Mouse (Mus musculus) forebrain, embryonic 15.5 days (tissue): Measurements from ENCODE around the gene Por. TPM values are rescaled to one million over a fixed set of nuclear protein-coding genes. Genes with fewer than 3 reads are reported as not detected.

Source experiments
- ATAC-seq: fragments of 200-750 bp; cut with Nextera tagmentation; replicated peaks from 2 replicates; pipeline ENCODE4 v1.8.0; 2017; ENCODE audit warnings: mild to moderate bottlenecking, moderate TSS enrichment, moderate library complexity
- H3K27ac ChIP-seq: fragments of 300-500 bp; sonication (generic); replicated peaks from 2 replicates; pipeline ENCODE4 v1.5.1; 2015; ENCODE audit warnings: mild to moderate bottlenecking, inconsistent platforms
- H3K27me3 ChIP-seq: fragments of 300-500 bp; sonication (generic); 2 replicates; pipeline ENCODE4 v1.6.1; 2015; ENCODE audit warnings: inconsistent platforms
- H3K36me3 ChIP-seq: fragments of 300-500 bp; sonication (generic); 2 replicates; pipeline ENCODE4 v1.6.1; 2015; ENCODE audit warnings: mild to moderate bottlenecking, inconsistent platforms
- H3K4me1 ChIP-seq: fragments of 300-500 bp; sonication (generic); 2 replicates; pipeline ENCODE4 v1.6.1; 2015; ENCODE audit warnings: inconsistent platforms
- H3K4me2 ChIP-seq: fragments of 300-500 bp; sonication (generic); replicated peaks from 2 replicates; pipeline ENCODE4 v1.6.1; 2015; ENCODE audit warnings: mild to moderate bottlenecking, inconsistent platforms
- H3K4me3 ChIP-seq: fragments of 300-500 bp; sonication (generic); 2 replicates; pipeline ENCODE4 v1.5.1; 2015; ENCODE audit warnings: mild to moderate bottlenecking, inconsistent platforms
- H3K9ac ChIP-seq: fragments of 300-500 bp; sonication (generic); replicated peaks from 2 replicates; pipeline ENCODE4 v1.6.1; 2015; ENCODE audit warnings: mild to moderate bottlenecking, inconsistent platforms
- H3K9me3 ChIP-seq: fragments of 300-500 bp; sonication (generic); 2 replicates; pipeline ENCODE4 v1.6.1; 2016; ENCODE audit warnings: inconsistent platforms
- WGBS: fragments of 180-500 bp; shearing (Covaris S2); methylation state at CpG from one replicate; pipeline ENCODE4 v1.1.7; 2015; ENCODE audit warnings: mixed read lengths; 5-methylcytosine and 5-hydroxymethylcytosine counted together
- polyA plus RNA-seq: library from polyadenylated mRNA; unstranded; fragments of >200 nt; fragmentation: Nextera tagmentation; extraction: Ambion mirVana; gene quantifications from 2 replicates; pipeline ENCODE4 v1.2.1, GENCODE M21; 2015

Gene Por
- polyA plus RNA-seq, 1 experiment from 2014 or later = 108 TPM

- no peaks in the 10 kb centered on the region for H3K4me1 ChIP-seq
- H3K27ac ChIP-seq = no peak overlapping the region
- H3K9me3 ChIP-seq = no peaks in the 10 kb centered on the region
- H3K9ac ChIP-seq = no peak overlapping the region
- H3K36me3 ChIP-seq = no peaks in the 10 kb centered on the region
- H3K4me2 ChIP-seq = no peak overlapping the region
- no peak for ATAC-seq
- no peaks in the 10 kb centered on the region for H3K27me3 ChIP-seq
- H3K4me3 ChIP-seq = no peak overlapping the region
- WGBS = 86% methylated on average over 5 of the region's 5 CpGs
Observed at GRCm38 (mm10) chr5:135682009-135682408, 12.2 kb downstream of the Por start.

- H3K4me3 ChIP-seq = no peak overlapping the region
- H3K9ac ChIP-seq = no peak overlapping the region
- H3K36me3 ChIP-seq = no peaks in the 10 kb centered on the region
- H3K9me3 ChIP-seq = no peaks in the 10 kb centered on the region
- no peak overlapping the region for H3K27ac ChIP-seq
- H3K4me2 ChIP-seq = no peak overlapping the region
- 94% methylated on average over 12 of the region's 12 CpGs for WGBS
- no peak for ATAC-seq
- H3K4me1 ChIP-seq = no peaks in the 10 kb centered on the region; the same call in 1 of the 2 replicates
- H3K27me3 ChIP-seq = no peaks in the 10 kb centered on the region
Observed at GRCm38 (mm10) chr5:135682942-135683570, 13.2 kb downstream of the Por start.

DNA sequence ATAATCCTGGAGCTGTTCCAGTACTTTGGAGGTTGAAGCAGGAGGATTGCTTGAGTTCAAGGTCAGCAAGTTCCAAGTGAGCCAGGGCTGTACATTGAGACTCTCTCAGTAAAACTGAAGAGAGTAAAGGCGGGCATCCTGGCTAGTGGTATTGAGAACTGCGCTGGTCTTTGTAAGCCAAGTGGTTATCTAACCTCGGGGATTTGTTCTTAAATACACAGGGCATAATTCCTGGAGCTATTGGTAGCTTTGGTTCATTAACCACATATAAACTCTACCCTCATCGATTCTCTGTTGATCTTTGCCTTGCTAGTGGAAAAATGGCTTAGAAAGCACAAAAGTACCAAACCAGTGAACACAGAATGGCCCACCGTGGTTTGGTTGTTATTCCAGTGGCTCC lies 20.6 kb downstream of the Por start:
- no peak for ATAC-seq
- H3K4me1 ChIP-seq = peaks cover 25% of the 10 kb centered on the region

GRCm38 (mm10) chr5:135691266-135691665 lies 21.4 kb downstream of the Por start:
- 65% methylated on average over 4 of the region's 4 CpGs for WGBS

More for the DNA sequence above, 20.6 kb downstream of the Por start:
- Histone ChIP-seq H3K27me3 (no peaks in the 10 kb centered on the region), H3K4me3 (peak overlapping the region; percentile 80), H3K36me3 (no peaks in the 10 kb centered on the region), H3K27ac (no peak overlapping the region), H3K4me2 (peak overlapping the region; percentile 89), H3K9me3 (no peaks in the 10 kb centered on the region), H3K9ac (peak overlapping the region; percentile 81; the same call in 1 of the 2 replicates)
- 78% methylated on average over 5 of the region's 5 CpGs for WGBS

DNA sequence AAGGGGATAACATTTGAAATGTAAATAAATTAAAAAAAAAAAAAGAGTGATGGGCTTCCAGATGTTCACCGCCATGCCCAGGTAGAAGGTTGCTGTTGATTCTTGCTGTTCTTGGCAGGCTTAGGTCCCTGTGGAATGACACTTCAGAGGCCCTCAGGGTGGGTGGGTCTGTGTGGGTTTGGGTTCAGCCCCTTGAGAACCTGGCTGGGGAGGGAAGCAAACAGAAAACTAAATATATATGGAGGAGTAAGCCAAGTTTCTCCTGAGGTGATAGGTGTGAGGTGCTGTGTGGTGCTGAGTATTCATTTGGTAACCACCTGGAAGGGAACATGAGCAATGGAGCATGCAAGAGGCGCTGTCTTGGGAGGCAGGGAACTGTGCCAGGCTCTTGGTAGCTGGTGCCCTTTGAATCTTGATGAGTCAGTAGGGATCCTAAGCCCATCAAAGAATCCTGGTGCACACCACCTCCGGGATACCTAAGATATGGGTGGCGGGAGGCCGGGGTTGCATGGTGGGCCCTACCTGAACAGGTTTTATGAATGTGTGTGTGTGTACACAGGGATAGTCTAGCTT lies 23.5 kb downstream of the Por start:
- no peak overlapping the region for H3K9ac ChIP-seq
- 94% methylated on average over 5 of the region's 5 CpGs for WGBS
- H3K36me3 ChIP-seq = no peaks in the 10 kb centered on the region
- H3K27me3 ChIP-seq = no peaks in the 10 kb centered on the region
- no peaks in the 10 kb centered on the region for H3K9me3 ChIP-seq
- H3K27ac ChIP-seq = no peak overlapping the region
- peaks cover 23% of the 10 kb centered on the region for H3K4me1 ChIP-seq
- no peak overlapping the region for H3K4me3 ChIP-seq
- H3K4me2 ChIP-seq = no peak overlapping the region
- no peak for ATAC-seq

More at GRCm38 (mm10) chr5:135691266-135691665, 21.4 kb downstream of the Por start:
- H3K9me3 ChIP-seq = no peaks in the 10 kb centered on the region
- no peaks in the 10 kb centered on the region for H3K36me3 ChIP-seq
- H3K4me2 ChIP-seq = no peak overlapping the region
- no peak overlapping the region for H3K9ac ChIP-seq
- H3K27me3 ChIP-seq = no peaks in the 10 kb centered on the region
- peaks cover 25% of the 10 kb centered on the region for H3K4me1 ChIP-seq
- no peak overlapping the region for H3K4me3 ChIP-seq
- no peak overlapping the region for H3K27ac ChIP-seq
- no peak for ATAC-seq

GRCm38 (mm10) chr5:135695277-135695721 lies 25.5 kb downstream of the Por start:
- H3K27me3 ChIP-seq = no peaks in the 10 kb centered on the region
- H3K9ac ChIP-seq = no peak overlapping the region
- H3K27ac ChIP-seq = no peak overlapping the region
- H3K9me3 ChIP-seq = no peaks in the 10 kb centered on the region
- no peak overlapping the region for H3K4me3 ChIP-seq
- H3K36me3 ChIP-seq = no peaks in the 10 kb centered on the region; the same call in 1 of the 2 replicates
- peaks cover 13% of the 10 kb centered on the region for H3K4me1 ChIP-seq
- 68% methylated on average over 7 of the region's 7 CpGs for WGBS
- no peak overlapping the region for H3K4me2 ChIP-seq
- ATAC-seq = no peak

DNA sequence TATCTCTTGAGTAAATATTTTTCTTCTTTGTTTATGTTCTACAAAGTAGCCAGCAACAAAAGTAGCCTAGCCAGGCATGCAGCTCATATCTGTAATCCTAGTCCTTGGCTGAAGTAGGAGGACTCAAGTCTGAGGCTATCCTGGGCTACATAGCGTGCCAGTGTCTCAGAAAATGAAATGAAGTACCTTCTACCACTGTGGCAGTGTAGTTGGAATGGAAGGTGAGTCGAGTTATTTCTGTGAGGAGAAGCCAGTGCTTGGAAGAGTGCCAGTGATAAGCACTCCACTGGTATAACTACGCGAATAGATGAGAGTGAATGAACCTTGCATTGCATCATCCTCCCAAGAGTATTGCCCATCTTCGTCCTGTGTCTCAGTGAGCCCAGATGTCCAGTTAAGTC lies 27.9 kb downstream of the Por start:
- H3K4me2 ChIP-seq = no peak overlapping the region
- ATAC-seq = no peak
- no peak overlapping the region for H3K27ac ChIP-seq
- no peaks in the 10 kb centered on the region; the same call in 1 of the 2 replicates for H3K36me3 ChIP-seq
- no peaks in the 10 kb centered on the region for H3K9me3 ChIP-seq
- H3K27me3 ChIP-seq = no peaks in the 10 kb centered on the region
- H3K9ac ChIP-seq = no peak overlapping the region
- H3K4me3 ChIP-seq = no peak overlapping the region
- H3K4me1 ChIP-seq = no peaks in the 10 kb centered on the region
- WGBS = 87% methylated on average over 5 of the region's 5 CpGs

DNA sequence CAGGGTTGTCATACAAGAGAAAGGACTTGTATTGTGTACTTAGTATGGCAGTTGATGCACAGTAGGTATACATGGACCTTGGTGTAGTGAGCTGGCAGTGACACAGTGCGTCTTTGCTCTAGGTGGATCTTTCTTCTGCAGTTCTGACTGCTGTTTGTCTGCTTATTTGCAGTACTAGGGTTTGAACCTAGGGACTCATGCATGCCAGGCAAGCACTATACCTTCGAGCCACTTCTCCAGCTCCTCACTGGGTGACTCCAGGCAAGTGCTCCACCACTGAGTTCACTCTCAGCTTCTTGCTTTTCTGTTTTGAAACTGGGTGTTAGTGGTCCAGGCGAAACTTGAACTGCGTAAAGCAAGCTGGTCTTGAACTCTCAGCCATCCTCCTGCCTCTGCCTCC lies 31.8 kb downstream of the Por start:
- no peak for ATAC-seq
- Histone ChIP-seq H3K4me3 (no peak overlapping the region), H3K9ac (no peak overlapping the region), H3K9me3 (no peaks in the 10 kb centered on the region), H3K27me3 (no peaks in the 10 kb centered on the region), H3K4me1 (no peaks in the 10 kb centered on the region), H3K36me3 (no peaks in the 10 kb centered on the region; the same call in 1 of the 2 replicates), H3K27ac (no peak overlapping the region), H3K4me2 (no peak overlapping the region)
- 95% methylated on average over 4 of the region's 4 CpGs for WGBS

GRCm38 (mm10) chr5:135702190-135702589 lies 32.4 kb downstream of the Por start:
- no peak for ATAC-seq
- peaks cover 5% of the 10 kb centered on the region; the same call in 1 of the 2 replicates for H3K36me3 ChIP-seq
- no peak overlapping the region for H3K27ac ChIP-seq
- no peaks in the 10 kb centered on the region for H3K9me3 ChIP-seq
- H3K27me3 ChIP-seq = no peaks in the 10 kb centered on the region
- no peak overlapping the region for H3K4me2 ChIP-seq
- H3K4me3 ChIP-seq = no peak overlapping the region
- whole genome bisulfite sequencing = 92% methylated on average over 6 of the region's 6 CpGs
- no peak overlapping the region for H3K9ac ChIP-seq
- no peaks in the 10 kb centered on the region for H3K4me1 ChIP-seq

- no peaks in the 10 kb centered on the region for H3K9me3 ChIP-seq
- H3K27me3 ChIP-seq = no peaks in the 10 kb centered on the region
- no peaks in the 10 kb centered on the region for H3K4me1 ChIP-seq
- no peak overlapping the region for H3K27ac ChIP-seq
- no peak overlapping the region for H3K4me3 ChIP-seq
- no peak overlapping the region for H3K9ac ChIP-seq
- peaks cover 7% of the 10 kb centered on the region; the same call in 1 of the 2 replicates for H3K36me3 ChIP-seq
- ATAC-seq = no peak
- WGBS = 75% methylated on average over 15 of the region's 15 CpGs
- H3K4me2 ChIP-seq = no peak overlapping the region
Observed at GRCm38 (mm10) chr5:135702682-135703192, 32.9 kb downstream of the Por start.

DNA sequence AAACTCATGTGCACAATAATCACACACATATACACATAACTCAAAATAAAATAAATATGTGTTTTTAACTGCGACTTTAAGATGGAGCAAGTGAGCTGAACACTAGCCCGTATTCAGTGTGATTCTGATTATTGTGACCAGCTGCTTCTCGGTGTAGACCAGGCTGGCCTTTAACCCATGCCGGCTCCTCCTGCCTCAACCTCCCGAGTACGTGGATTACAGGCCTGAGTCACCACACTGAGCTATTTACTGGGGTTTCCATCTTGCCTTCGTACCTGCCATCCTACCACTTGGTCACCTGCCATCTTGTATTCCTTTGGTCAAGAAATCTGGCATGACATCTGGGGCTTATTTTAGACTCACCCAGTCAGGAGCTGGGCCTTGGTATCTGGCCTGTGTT lies 33.6 kb downstream of the Por start:
- Histone ChIP-seq H3K36me3 (peaks cover 7% of the 10 kb centered on the region; the same call in 1 of the 2 replicates), H3K27ac (no peak overlapping the region), H3K4me2 (no peak overlapping the region), H3K9me3 (no peaks in the 10 kb centered on the region), H3K4me1 (no peaks in the 10 kb centered on the region), H3K27me3 (no peaks in the 10 kb centered on the region), H3K4me3 (no peak overlapping the region), H3K9ac (no peak overlapping the region)
- WGBS = 95% methylated on average over 7 of the region's 7 CpGs
- no peak for ATAC-seq

DNA sequence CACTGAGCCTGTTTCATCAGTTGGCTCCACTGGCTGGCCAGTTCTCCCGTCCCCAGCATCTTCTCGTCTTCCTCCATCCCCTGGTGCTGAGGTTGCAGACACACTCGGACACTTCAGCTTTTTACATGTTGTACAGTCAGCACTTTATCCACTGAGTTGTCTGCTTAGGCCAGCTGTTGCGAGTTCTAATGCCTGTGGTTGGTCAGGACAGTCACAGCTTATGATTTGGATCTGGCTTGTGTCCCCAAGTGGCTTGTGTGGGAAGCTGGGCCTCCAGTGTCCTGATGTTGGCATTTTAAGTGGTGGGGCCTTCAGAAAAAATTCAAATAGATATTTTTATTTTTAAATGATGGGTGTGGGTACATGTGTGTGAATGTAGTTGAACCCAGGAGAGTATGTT lies 35.5 kb downstream of the Por start:
- Histone ChIP-seq H3K4me3 (no peak overlapping the region), H3K4me1 (no peaks in the 10 kb centered on the region), H3K9ac (no peak overlapping the region), H3K27me3 (no peaks in the 10 kb centered on the region), H3K9me3 (no peaks in the 10 kb centered on the region), H3K27ac (no peak overlapping the region), H3K36me3 (peaks cover 7% of the 10 kb centered on the region; the same call in 1 of the 2 replicates), H3K4me2 (no peak overlapping the region)
- ATAC-seq = no peak
- 96% methylated on average over 4 of the region's 4 CpGs for WGBS
